Mouse (Mus musculus): Measurements from ENCODE around the gene Rbfox3. TPM values are rescaled to one million over a fixed set of nuclear protein-coding genes. Genes with fewer than 3 reads are reported as not detected.

Gene Rbfox3
- polyA plus RNA-seq, 1 experiment, result 117 TPM

DNA sequence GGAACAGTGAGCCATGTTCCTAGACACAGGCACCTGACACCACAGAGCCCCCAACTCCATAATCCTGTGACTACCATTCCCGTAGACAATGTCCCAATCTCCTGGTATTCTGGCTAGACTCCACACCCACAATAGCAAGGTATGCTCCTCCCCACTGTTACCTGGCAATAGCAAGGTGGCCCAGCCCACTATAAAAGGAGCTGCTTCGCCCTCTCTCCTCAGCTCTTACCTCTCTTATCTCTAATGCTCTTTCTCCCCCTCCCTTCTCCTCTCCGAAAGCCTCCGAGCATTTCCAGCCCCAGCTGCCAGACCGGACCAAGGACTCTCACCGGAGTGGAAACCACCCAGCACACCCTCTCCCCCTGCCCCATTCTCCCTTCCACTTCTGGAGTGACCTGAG is 189.5 kb downstream of the Rbfox3 start:
- Histone ChIP-seq H3K27ac (ENCODE audit: insufficient read depth, low read length) (no peak overlapping the region), H3K4me3 (ENCODE audit: insufficient read depth, low read length) (no peak overlapping the region), H3K4me1 (ENCODE audit: control insufficient read depth, insufficient read depth, low read length) (peaks cover 2% of the 10 kb centered on the region; the same call in 1 of the 2 replicates)
- TF ChIP-seq POLR2A (IDR thresholded peaks at IDR 0.05; ENCODE audit: extremely low read depth, insufficient read depth, low read length), result no peak
- no peak for TF ChIP-seq CTCF (IDR thresholded peaks at IDR 0.05; ENCODE audit: extremely low read depth, insufficient read depth, low read length)

- Histone ChIP-seq H3K4me1 (ENCODE audit: control insufficient read depth, insufficient read depth, low read length) (peaks cover 8% of the 10 kb centered on the region), H3K4me3 (ENCODE audit: insufficient read depth, low read length) (no peak overlapping the region), H3K27ac (ENCODE audit: insufficient read depth, low read length) (no peak overlapping the region)
- no peak for TF ChIP-seq CTCF (IDR thresholded peaks at IDR 0.05; ENCODE audit: extremely low read depth, insufficient read depth, low read length)
- TF ChIP-seq POLR2A (IDR thresholded peaks at IDR 0.05; ENCODE audit: extremely low read depth, insufficient read depth, low read length), result no peak
Observed at GRCm38 (mm10) chr11:118714601-118715524, 196.5 kb downstream of the Rbfox3 start.

GRCm38 (mm10) chr11:118712761-118713160 is 198.6 kb downstream of the Rbfox3 start:
- TF ChIP-seq POLR2A (IDR thresholded peaks at IDR 0.05; ENCODE audit: extremely low read depth, insufficient read depth, low read length) (no peak), CTCF (IDR thresholded peaks at IDR 0.05; ENCODE audit: extremely low read depth, insufficient read depth, low read length) (no peak)
- H3K4me1 ChIP-seq (ENCODE audit: control insufficient read depth, insufficient read depth, low read length), result peaks cover 8% of the 10 kb centered on the region
- no peak overlapping the region for H3K27ac ChIP-seq (ENCODE audit: insufficient read depth, low read length)
- H3K4me3 ChIP-seq (ENCODE audit: insufficient read depth, low read length), result no peak overlapping the region

DNA sequence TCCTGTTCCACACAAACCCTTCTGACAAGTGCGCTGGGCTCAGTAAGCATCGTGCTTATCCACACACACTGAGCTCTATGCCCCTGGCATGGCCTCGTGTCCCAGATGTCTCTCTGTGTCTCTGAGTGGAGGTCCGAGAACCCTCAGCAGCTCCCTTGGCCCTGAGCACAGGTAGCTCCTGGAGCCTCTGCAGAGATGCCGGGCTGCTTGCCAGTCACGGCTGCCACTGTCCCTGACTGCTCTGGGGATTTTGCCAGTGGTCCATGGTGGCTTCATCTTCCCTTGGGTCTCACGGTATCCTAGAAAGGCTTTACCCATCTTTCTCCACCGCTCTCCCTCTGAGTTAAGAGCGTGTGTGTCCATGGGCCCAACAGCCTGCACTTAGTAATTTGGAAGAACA is 199.3 kb downstream of the Rbfox3 start:
- H3K4me1 ChIP-seq (ENCODE audit: control insufficient read depth, insufficient read depth, low read length), result peaks cover 8% of the 10 kb centered on the region
- no peak overlapping the region for H3K27ac ChIP-seq (ENCODE audit: insufficient read depth, low read length)
- no peak overlapping the region for H3K4me3 ChIP-seq (ENCODE audit: insufficient read depth, low read length)
- TF ChIP-seq CTCF (IDR thresholded peaks at IDR 0.05; ENCODE audit: extremely low read depth, insufficient read depth, low read length) (no peak), POLR2A (IDR thresholded peaks at IDR 0.05; ENCODE audit: extremely low read depth, insufficient read depth, low read length) (no peak)

- H3K27ac ChIP-seq (ENCODE audit: insufficient read depth, low read length), result no peak overlapping the region
- H3K4me3 ChIP-seq (ENCODE audit: insufficient read depth, low read length), result no peak overlapping the region
- TF ChIP-seq CTCF (IDR thresholded peaks at IDR 0.05; ENCODE audit: extremely low read depth, insufficient read depth, low read length) (no peak), POLR2A (IDR thresholded peaks at IDR 0.05; ENCODE audit: extremely low read depth, insufficient read depth, low read length) (no peak)
- peaks cover 4% of the 10 kb centered on the region for H3K4me1 ChIP-seq (ENCODE audit: control insufficient read depth, insufficient read depth, low read length)
Observed at GRCm38 (mm10) chr11:118710035-118710434, 201.4 kb downstream of the Rbfox3 start.

DNA sequence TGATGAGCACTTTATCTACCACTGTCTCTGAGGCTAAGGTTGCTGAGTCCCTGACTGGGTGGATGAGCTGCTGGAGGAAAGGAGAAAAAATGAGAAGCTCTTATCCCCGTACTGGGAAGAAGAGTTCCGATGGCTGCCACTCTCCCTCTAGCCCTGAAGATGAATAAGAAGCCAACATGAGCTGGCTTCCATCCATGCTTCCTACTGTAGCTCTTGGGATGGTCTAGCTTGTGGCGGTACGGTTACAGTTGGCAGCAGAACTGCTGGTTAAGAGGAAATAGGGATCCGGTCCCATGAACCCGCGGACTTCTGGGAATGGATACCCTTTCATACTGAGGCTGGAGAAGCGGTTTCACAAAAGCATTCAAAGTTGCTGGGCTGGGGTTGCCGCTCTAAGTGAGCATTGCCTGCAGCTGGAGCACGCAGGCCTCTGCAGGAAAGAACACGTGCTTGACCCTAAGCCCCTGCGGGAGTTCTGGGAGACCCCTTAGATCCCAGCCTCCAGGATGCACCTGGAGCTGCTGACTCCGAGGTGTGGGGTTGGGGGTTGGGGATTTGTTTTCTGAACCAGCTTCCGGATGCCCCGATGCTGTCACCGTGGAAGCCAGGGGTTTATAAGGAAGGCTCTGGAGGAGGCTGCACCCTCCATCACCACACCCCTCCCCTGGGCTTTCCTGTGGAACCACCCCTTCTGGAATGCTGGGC is 215.0 kb downstream of the Rbfox3 start:
- TF ChIP-seq CTCF (IDR thresholded peaks at IDR 0.05; ENCODE audit: extremely low read depth, insufficient read depth, low read length) (no peak), POLR2A (IDR thresholded peaks at IDR 0.05; ENCODE audit: extremely low read depth, insufficient read depth, low read length) (no peak)
- Histone ChIP-seq H3K27ac (ENCODE audit: insufficient read depth, low read length) (no peak overlapping the region), H3K4me1 (ENCODE audit: control insufficient read depth, insufficient read depth, low read length) (peaks cover 9% of the 10 kb centered on the region), H3K4me3 (ENCODE audit: insufficient read depth, low read length) (no peak overlapping the region)

GRCm38 (mm10) chr11:118693276-118693675 is 218.1 kb downstream of the Rbfox3 start:
- Histone ChIP-seq H3K4me3 (ENCODE audit: insufficient read depth, low read length) (no peak overlapping the region), H3K27ac (ENCODE audit: insufficient read depth, low read length) (no peak overlapping the region), H3K4me1 (ENCODE audit: control insufficient read depth, insufficient read depth, low read length) (peaks cover 11% of the 10 kb centered on the region)
- TF ChIP-seq CTCF (IDR thresholded peaks at IDR 0.05; ENCODE audit: extremely low read depth, insufficient read depth, low read length) (no peak), POLR2A (IDR thresholded peaks at IDR 0.05; ENCODE audit: extremely low read depth, insufficient read depth, low read length) (no peak)

- no peak overlapping the region for H3K27ac ChIP-seq (ENCODE audit: insufficient read depth, low read length)
- H3K4me3 ChIP-seq (ENCODE audit: insufficient read depth, low read length), result no peak overlapping the region
- TF ChIP-seq CTCF (IDR thresholded peaks at IDR 0.05; ENCODE audit: extremely low read depth, insufficient read depth, low read length) (no peak), POLR2A (IDR thresholded peaks at IDR 0.05; ENCODE audit: extremely low read depth, insufficient read depth, low read length) (no peak)
- peaks cover 7% of the 10 kb centered on the region for H3K4me1 ChIP-seq (ENCODE audit: control insufficient read depth, insufficient read depth, low read length)
Observed at GRCm38 (mm10) chr11:118690262-118690661, 221.1 kb downstream of the Rbfox3 start.

GRCm38 (mm10) chr11:118685397-118685796 is 226.0 kb downstream of the Rbfox3 start:
- Histone ChIP-seq H3K27ac (ENCODE audit: insufficient read depth, low read length) (no peak overlapping the region), H3K4me1 (ENCODE audit: control insufficient read depth, insufficient read depth, low read length) (peaks cover 7% of the 10 kb centered on the region), H3K4me3 (ENCODE audit: insufficient read depth, low read length) (no peak overlapping the region)
- TF ChIP-seq CTCF (IDR thresholded peaks at IDR 0.05; ENCODE audit: extremely low read depth, insufficient read depth, low read length), result no peak
